Mouse (Mus musculus) frontal cortex, postnatal 10 days (tissue): Measurements from ENCODE around the gene Gm21964.

Experiments used
- DNase-seq, 2 experiments: peaks; one replicate each; pipeline ENCODE4 v3.0.0; 2022; ENCODE audit warnings: low spot score in 2 of 2, mixed read lengths in 1 of 2

Gene Gm21964

GRCm38 (mm10) chr8:110100907-110101306 lies at the start of gene Gm21964:
Gene Gm21964 (plus strand): TSS chr8:110101207.
- DNase-seq: no peak

DNA sequence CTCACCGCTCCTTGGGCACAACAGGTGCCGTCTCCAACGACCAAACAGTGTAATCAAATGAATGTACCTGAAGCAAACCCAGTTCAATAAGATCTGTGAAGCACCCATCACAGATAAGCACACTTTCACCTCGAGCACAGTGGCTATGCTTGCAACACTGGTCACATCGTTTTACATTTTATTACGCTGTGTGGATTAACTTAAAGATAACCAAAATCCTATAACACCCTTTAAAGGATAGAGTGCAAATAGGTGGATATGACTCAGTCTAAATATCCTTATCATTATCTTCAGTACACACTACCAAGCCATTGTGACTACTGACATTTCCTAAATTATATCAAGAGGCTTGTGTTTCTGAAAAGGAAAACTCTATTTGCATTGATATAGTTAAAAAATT lies 49.8 kb upstream of the Gm21964 start:
- DNase-seq: no peak

DNA sequence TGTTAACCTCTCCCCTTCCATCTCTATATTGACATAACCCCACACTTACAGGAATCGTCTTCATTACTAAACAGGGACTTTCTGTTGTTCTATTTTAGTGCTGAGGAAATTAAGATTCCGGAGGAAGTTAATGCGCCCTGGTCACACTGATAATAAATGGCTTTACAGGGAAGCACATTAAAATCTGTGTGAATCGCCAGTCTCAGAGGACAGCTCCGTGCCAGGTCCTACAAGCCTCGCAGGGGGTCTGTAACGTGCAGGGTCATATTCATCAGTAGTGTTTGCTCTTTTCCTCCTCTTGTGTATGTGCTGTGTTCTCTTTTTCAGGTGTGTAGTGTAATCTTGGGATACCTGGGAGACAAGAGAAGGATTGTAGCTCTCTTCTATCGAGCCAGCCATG lies 42.8 kb upstream of the Gm21964 start:
- no peak for DNase-seq

GRCm38 (mm10) chr8:110064161-110064560 lies 36.8 kb upstream of the Gm21964 start:
- no peak for DNase-seq

GRCm38 (mm10) chr8:110064606-110065365 lies 36.2 kb upstream of the Gm21964 start:
- no peak for DNase-seq

DNA sequence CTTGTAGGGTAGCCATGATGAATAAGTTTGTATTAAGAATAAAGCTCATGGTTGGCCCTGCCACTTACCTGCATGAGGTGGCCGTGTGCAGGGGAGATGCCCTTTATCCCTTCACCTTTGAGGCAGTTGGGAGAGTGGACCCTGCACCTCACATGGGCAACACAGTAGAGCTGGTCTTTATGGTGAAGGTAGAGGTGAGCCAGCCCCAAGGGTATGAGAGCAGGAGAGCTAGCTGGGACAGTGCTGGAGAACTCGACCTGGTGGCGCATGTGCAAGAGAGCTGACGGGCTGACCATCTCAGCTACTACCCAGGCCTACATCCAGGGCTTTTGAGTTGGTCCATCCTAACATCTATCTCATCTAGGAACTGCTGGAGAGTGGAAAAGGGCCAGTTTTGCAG lies 35.3 kb upstream of the Gm21964 start:
- no peak for DNase-seq

- DNase-seq: no peak
These were observed 31.3 kb upstream of the Gm21964 start for GRCm38 (mm10) chr8:110069706-110070105.

- DNase-seq: peak in 1 of 2 experiments; percentile 56
These were observed 29.4 kb upstream of the Gm21964 start for GRCm38 (mm10) chr8:110071600-110071999.

DNA sequence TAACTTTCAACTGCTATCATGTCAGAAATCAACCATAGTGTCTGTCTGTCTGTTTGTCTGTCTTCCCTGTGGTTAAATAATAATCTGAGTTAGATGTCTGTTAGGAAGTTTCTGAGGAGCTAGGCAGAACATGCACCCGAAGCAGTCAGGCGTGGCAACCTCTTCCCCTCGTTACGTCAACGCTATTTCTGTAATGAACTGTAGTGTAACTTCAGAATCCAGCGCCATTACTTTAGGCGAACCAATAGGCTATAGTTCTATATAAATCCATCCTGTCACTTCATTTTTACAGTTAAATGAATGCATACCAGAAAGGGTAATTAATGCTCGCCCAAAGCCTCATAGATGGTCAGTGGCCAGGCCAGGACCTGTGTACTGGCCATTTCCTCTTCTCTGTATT lies 26.5 kb upstream of the Gm21964 start:
- no peak for DNase-seq

DNA sequence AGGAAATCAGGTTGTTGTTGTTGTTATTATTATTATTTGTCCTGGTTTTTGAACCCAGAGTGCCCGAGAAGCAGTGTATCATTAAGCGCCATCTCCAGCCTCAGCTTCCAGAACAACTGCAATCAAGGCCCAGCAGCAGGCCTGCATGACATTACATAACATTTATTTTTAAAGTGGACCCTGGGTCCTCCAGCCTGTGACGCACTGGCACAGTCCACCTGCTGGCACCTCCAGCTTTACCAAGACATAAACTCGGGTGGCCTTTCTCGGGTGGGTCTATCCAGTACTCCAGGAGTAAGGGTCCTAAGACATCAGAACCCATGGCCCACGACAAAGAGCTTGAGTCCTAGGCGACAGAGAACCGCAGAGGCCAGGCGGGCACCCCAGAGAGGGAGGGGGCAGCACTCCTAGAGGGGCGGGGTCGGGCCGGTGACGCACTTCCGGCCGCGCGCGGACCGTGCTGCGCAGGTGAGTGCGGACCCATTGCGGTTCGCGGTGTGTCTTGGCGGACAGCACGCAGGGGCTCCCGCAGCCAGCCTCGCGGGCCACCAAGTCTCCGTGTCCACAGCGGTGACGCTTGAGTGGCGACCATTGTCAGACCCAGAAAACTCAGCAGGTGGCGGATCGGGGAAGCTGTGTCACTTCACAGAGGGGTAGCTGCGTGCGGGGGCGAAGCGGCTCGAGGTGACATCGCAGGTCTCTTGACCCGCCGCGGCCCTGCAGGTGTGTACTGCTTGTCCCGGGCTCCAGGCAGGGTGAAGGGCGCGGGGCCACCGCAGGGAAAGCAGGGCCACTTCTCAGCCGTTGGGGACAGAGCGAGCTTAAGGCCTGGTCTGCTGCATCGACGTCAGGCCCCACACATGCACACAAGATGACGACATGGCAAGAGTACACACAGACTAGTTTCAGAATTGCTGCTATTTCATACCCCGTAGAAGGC lies 21.5 kb upstream of the Gm21964 start, which contains the start of gene Zfp612:
Gene Zfp612 (plus strand): TSS at position 465 of the 940 bp plus-strand sequence.
- peak; percentile 27 to 62 for DNase-seq

DNA sequence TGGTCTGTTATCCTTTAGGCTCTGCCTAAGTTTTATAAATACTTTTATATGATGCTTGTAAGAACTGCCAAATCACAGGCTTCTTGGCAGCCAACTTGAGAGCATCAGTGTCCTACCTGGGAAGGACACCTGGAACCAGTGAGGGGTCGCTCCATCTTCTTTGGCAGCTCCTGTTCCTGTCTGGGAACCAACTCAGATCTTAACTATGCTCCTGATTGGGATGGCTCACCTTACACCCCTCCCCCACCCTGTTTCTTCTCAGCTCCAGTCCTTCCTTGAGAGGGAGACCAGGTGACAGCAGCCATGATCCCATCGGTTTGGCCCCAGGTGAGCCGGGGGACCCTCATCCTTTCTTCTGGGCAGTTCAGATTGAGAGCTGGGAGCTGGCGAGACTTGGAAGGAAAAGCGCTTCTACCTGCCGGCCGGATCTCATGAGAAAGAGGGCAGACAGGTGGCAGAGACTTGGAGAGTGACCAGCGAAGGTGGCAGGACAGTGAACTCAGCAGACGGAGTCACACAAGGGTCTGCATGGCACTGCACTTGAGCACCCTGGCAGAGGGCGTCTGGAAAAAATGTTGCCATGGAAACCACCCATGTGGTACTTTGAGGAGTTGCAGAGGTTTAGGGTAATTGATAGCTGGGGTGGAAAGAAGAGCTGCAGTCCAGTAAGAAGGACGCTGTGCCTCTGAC lies 18.4 kb upstream of the Gm21964 start:
- DNase-seq: no peak

GRCm38 (mm10) chr8:110091869-110092268 lies 9.1 kb upstream of the Gm21964 start:
- no peak for DNase-seq

- DNase-seq: no peak
These were observed 669 bp downstream of the Gm21964 start for GRCm38 (mm10) chr8:110101676-110102075.

- no peak for DNase-seq
These were observed 1.6 kb downstream of the Gm21964 start, which contains the start of gene Gm17720 for GRCm38 (mm10) chr8:110102653-110103052. Gene Gm17720 (minus strand): TSS chr8:110102753.

DNA sequence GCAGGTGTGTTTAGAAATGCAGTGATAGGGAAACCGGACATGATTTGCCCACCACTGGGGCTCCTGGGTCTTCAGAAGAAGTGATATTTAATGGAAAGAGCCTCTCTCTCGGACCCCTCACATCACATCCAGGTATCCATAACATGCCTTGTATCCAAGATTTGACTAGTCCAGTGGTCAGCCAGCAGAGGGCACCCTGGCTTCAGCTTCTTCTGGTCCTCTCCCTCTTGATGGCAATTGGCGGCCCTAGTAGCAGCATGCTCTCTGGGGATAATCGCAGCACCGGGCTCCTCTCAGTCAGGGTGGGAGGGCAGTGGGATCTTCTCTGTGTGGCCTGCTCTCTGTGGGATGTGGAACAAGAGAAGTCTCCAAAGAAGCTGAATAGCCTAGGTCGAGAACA lies 18.7 kb downstream of the Gm21964 start:
- DNase-seq: peak in 1 of 2 experiments; percentile 18

- peak; percentile 26 to 75 for DNase-seq
These were observed 29.5 kb downstream of the Gm21964 start for GRCm38 (mm10) chr8:110130537-110130936.

DNA sequence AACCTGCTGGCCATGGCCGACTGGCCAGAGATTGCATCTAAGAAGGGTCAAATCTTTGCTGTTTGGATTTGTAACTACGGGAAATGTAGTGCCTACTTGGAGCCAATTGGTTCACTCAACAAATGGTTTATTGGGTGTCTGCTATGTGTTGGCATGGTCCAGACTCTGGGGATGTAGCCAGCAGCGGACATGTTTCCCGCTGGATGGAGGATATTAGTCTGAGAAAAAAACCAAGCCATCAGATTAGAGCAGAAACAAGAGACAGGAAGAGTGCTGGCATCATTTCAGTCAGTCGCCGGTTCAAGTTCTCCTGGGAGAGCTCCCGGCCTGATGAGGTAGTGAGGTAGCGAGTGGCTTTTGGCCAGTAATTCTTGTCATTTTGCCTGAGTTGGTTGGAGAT lies 33.2 kb downstream of the Gm21964 start:
- no peak for DNase-seq

DNA sequence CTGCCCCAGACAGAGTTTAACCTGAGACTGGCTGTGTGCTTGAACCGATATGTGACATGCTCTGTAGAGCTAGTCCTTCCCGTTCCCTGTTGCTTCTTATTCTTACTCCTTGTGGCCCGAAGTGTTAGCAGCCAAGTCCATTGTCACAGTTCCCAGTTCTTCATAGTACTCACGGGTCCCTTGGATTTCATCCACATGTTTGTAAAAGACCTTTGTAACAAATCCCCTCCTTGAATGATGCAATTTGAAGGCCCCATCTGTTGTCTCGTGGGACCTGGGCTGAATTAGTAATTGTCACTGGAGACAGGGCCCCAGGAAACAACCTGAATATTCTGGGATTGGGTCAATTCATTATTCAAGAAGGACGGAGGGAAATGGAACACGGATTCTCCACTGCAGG lies 34.5 kb downstream of the Gm21964 start:
- DNase-seq: no peak

GRCm38 (mm10) chr8:110140156-110140555 lies 39.1 kb downstream of the Gm21964 start:
- no peak for DNase-seq

DNA sequence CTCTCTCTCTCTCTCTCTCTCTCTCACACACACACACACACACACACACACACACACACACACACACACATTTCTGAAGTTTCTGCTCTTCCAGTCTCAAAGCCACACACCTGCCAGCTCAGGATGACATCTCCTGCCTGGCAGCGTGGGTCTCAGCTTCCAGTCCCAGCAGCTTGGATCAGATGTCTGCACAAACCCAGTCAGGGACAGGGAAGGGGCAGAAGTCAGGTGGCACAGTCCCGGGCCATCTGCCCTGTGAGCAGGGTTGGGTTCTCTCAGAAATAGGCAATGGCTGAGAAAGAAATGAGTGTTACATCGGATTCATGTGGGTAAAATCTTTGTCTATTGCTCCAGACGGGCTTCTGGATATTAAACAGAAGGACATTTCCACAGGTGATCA lies 39.8 kb downstream of the Gm21964 start:
- no peak for DNase-seq

- peak in 1 of 2 experiments; percentile 44 for DNase-seq
These were observed 44.5 kb downstream of the Gm21964 start for GRCm38 (mm10) chr8:110145538-110145937.

DNA sequence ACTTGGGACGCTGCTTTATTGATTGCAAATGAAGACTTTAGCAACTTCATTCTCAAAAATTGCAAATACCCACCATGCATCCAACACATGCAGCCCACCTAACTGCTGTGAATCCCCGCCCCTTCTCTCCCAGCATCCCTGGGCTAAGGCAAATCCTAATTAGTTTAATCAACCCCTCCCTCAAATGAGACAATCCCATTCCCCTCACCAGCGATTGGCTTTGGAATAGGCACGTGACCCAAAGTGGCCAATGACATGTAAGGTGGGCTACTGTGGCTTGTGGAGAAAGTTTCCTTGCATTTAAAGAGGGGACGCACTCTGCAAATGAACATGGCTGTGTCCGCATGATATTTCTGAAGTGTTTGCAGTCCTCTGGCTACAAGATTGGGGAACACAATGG lies 51.9 kb downstream of the Gm21964 start:
- no peak for DNase-seq
